ENCODE assay signal across 10 mouse cellular contexts in genomic region chr5:115547014-115547413, GRCm38 (mm10). TPM values are rescaled to one million over a fixed set of nuclear protein-coding genes. Genes with fewer than 3 reads are reported as not detected.
DNase-seq lines count a peak whose midpoint lies in the region; ATAC-seq lines count a peak whose summit lies in the region.
"Had no signal": no experiment of that assay in that cellular context is flagged by ENCODE, and none has a peak within 500 bp of the region (broad histone marks: within the 10 kb centered on the region; RNA-seq: fewer than 3 reads in every experiment).

No protein-coding gene starts in this region.

- H3K9ac ChIP-seq in heart, embryonic 13.5 days: peak overlapping the region; percentile 33
- peak overlapping the region; percentile 1; the same call in 1 of the 2 replicates for H3K9ac ChIP-seq in lung, embryonic 16.5 days (ENCODE audit: low read length)
- peak overlapping the region; percentile 49; the same call in 1 of the 2 replicates for H3K9ac ChIP-seq in embryonic facial prominence, embryonic 13.5 days
- H3K9ac ChIP-seq in neural tube, embryonic 13.5 days: no peak overlapping the region

- no peaks in the 10 kb centered on the region for H3K27me3 ChIP-seq in heart, embryonic 13.5 days (replicated peaks)
- no peaks in the 10 kb centered on the region for H3K27me3 ChIP-seq in lung, embryonic 16.5 days (ENCODE audit: control insufficient read depth, insufficient read depth, low read depth, low read length)
- no peaks in the 10 kb centered on the region for H3K27me3 ChIP-seq in embryonic facial prominence, embryonic 13.5 days
- no peaks in the 10 kb centered on the region for H3K27me3 ChIP-seq in neural tube, embryonic 13.5 days

- H3K4me1 ChIP-seq in heart, embryonic 13.5 days: peaks cover 43% of the 10 kb centered on the region
- H3K4me1 ChIP-seq in lung, embryonic 16.5 days (replicated peaks; ENCODE audit: control insufficient read depth, insufficient read depth, low read length): peaks cover 42% of the 10 kb centered on the region
- H3K4me1 ChIP-seq in embryonic facial prominence, embryonic 13.5 days: peaks cover 51% of the 10 kb centered on the region
- peaks cover 44% of the 10 kb centered on the region for H3K4me1 ChIP-seq in neural tube, embryonic 13.5 days (replicated peaks)

- peaks cover 79% of the 10 kb centered on the region for H3K36me3 ChIP-seq in heart, embryonic 13.5 days
- H3K36me3 ChIP-seq in lung, embryonic 16.5 days (ENCODE audit: control insufficient read depth, insufficient read depth, low read length): peaks cover 35% of the 10 kb centered on the region
- peaks cover 74% of the 10 kb centered on the region for H3K36me3 ChIP-seq in embryonic facial prominence, embryonic 13.5 days
- H3K36me3 ChIP-seq in neural tube, embryonic 13.5 days: peaks cover 58% of the 10 kb centered on the region

- DNase-seq in heart, adult 9 months (ENCODE audit: low spot score in 2 of 2): no peak
- DNase-seq in lung, postnatal 10 days: no peak
- no peak for DNase-seq in spleen, postnatal 36 days (ENCODE audit: low spot score in 2 of 2)
- DNase-seq: heart, postnatal 10 days; lung, adult 18-20 months had no signal

- H3K4me3 ChIP-seq in heart, embryonic 13.5 days: no peak overlapping the region
- no peak overlapping the region for H3K4me3 ChIP-seq in lung, embryonic 16.5 days (ENCODE audit: low read length)
- H3K4me3 ChIP-seq in embryonic facial prominence, embryonic 13.5 days: no peak overlapping the region
- H3K4me3 ChIP-seq in neural tube, embryonic 13.5 days: no peak overlapping the region

- ATAC-seq in heart, embryonic 13.5 days (ENCODE audit: extremely low read depth, insufficient number of reproducible peaks, low FRiP score, low TSS enrichment): no peak
- no peak for ATAC-seq in lung, embryonic 16.5 days (ENCODE audit: low read depth)
- ATAC-seq in embryonic facial prominence, embryonic 13.5 days (ENCODE audit: insufficient number of reproducible peaks, insufficient read depth, low FRiP score, low TSS enrichment, low read depth): no peak
- ATAC-seq in neural tube, embryonic 13.5 days (ENCODE audit: low read depth): no peak
- no peak for ATAC-seq in megakaryocyte progenitor cell, adult 5-6 weeks (replicated peaks; ENCODE audit: poor library complexity)

- 48% methylated on average over 6 of the region's 6 CpGs for WGBS in heart, embryonic 13.5 days
- WGBS in lung, embryonic 16.5 days: 56% methylated on average over 6 of the region's 6 CpGs
- 25% methylated on average over 6 of the region's 6 CpGs for WGBS in embryonic facial prominence, embryonic 13.5 days
- WGBS in neural tube, embryonic 13.5 days: 43% methylated on average over 6 of the region's 6 CpGs

- no peaks in the 10 kb centered on the region for H3K9me3 ChIP-seq in heart, embryonic 13.5 days
- no peaks in the 10 kb centered on the region for H3K9me3 ChIP-seq in lung, embryonic 16.5 days (ENCODE audit: control insufficient read depth, low read length)
- no peaks in the 10 kb centered on the region for H3K9me3 ChIP-seq in embryonic facial prominence, embryonic 13.5 days
- no peaks in the 10 kb centered on the region for H3K9me3 ChIP-seq in neural tube, embryonic 13.5 days

- H3K27ac ChIP-seq in heart, embryonic 13.5 days (replicated peaks): peak overlapping the region; percentile 12; the same call in 1 of the 2 replicates
- H3K27ac ChIP-seq in lung, embryonic 16.5 days (ENCODE audit: low read length): no peak overlapping the region
- H3K27ac ChIP-seq in embryonic facial prominence, embryonic 13.5 days: peak overlapping the region; percentile 44
- H3K27ac ChIP-seq in neural tube, embryonic 13.5 days (replicated peaks): 0 out of 2 replicates have a peak overlapping the region, but pooled peaks have one; percentile 38

- H3K4me2 ChIP-seq in heart, embryonic 13.5 days: no peak overlapping the region
- no peak overlapping the region for H3K4me2 ChIP-seq in lung, embryonic 16.5 days (ENCODE audit: low read depth, low read length)
- no peak overlapping the region for H3K4me2 ChIP-seq in embryonic facial prominence, embryonic 13.5 days
- no peak overlapping the region for H3K4me2 ChIP-seq in neural tube, embryonic 13.5 days

RNA-seq across cellular contexts. Expression of gene Rplp0, which starts 12.3 kb away (rescaled TPM):
- 1,009 and 1,125 TPM in 2 replicates for polyA plus RNA-seq in heart, embryonic 13.5 days (2015; fragmentation: Nextera tagmentation; extraction: Ambion mirVana)
- polyA plus RNA-seq in lung, embryonic 16.5 days (2015; fragmentation: Nextera tagmentation; extraction: Ambion mirVana): 1,507 and 1,565 TPM in 2 replicates
- polyA plus RNA-seq in embryonic facial prominence, embryonic 13.5 days (2015; fragmentation: Nextera tagmentation; extraction: Ambion mirVana): 1,563 and 1,729 TPM in 2 replicates
- 767 and 869 TPM in 2 replicates for polyA plus RNA-seq in neural tube, embryonic 13.5 days (2015; fragmentation: Nextera tagmentation; extraction: Ambion mirVana)
- 3,223 and 3,257 TPM in 2 replicates for total RNA-seq in megakaryocyte progenitor cell, adult 5-6 weeks (2015)
- total RNA-seq in megakaryocyte progenitor cell, adult 5-6 weeks (2017): 1,603 and 2,013 TPM in 2 replicates

RNA-seq across cellular contexts. Expression of gene Gcn1l1, which starts 18.0 kb away (rescaled TPM):
- 24.6 and 26.7 TPM in 2 replicates for polyA plus RNA-seq in heart, embryonic 13.5 days (2015; fragmentation: Nextera tagmentation; extraction: Ambion mirVana)
- polyA plus RNA-seq in lung, embryonic 16.5 days (2015; fragmentation: Nextera tagmentation; extraction: Ambion mirVana): 32.9 and 35.1 TPM in 2 replicates
- 45.8 and 47.9 TPM in 2 replicates for polyA plus RNA-seq in embryonic facial prominence, embryonic 13.5 days (2015; fragmentation: Nextera tagmentation; extraction: Ambion mirVana)
- 36.5 and 39.3 TPM in 2 replicates for polyA plus RNA-seq in neural tube, embryonic 13.5 days (2015; fragmentation: Nextera tagmentation; extraction: Ambion mirVana)
- 17.5 and 17.7 TPM in 2 replicates for total RNA-seq in megakaryocyte progenitor cell, adult 5-6 weeks (2015)
- total RNA-seq in megakaryocyte progenitor cell, adult 5-6 weeks (2017): 33.2 and 35.3 TPM in 2 replicates

RNA-seq across cellular contexts. Expression of gene Pxn, which starts 40.5 kb away (rescaled TPM):
- polyA plus RNA-seq in heart, embryonic 13.5 days (2015; fragmentation: Nextera tagmentation; extraction: Ambion mirVana): 29.7 and 31.7 TPM in 2 replicates
- 70.1 and 74.4 TPM in 2 replicates for polyA plus RNA-seq in lung, embryonic 16.5 days (2015; fragmentation: Nextera tagmentation; extraction: Ambion mirVana)
- polyA plus RNA-seq in embryonic facial prominence, embryonic 13.5 days (2015; fragmentation: Nextera tagmentation; extraction: Ambion mirVana): 39.6 and 44.2 TPM in 2 replicates
- 26.5 and 26.6 TPM in 2 replicates for polyA plus RNA-seq in neural tube, embryonic 13.5 days (2015; fragmentation: Nextera tagmentation; extraction: Ambion mirVana)
- 40.4 and 52.8 TPM in 2 replicates for total RNA-seq in megakaryocyte progenitor cell, adult 5-6 weeks (2015)
- total RNA-seq in megakaryocyte progenitor cell, adult 5-6 weeks (2017): 69.6 and 73.0 TPM in 2 replicates
